Mouse (Mus musculus): ENCODE measurements around the gene Ezh1.
A peak's percentile ranks its signal among the peaks of the same experiment; 100 is the strongest.

The Ezh1 gene

DNA sequence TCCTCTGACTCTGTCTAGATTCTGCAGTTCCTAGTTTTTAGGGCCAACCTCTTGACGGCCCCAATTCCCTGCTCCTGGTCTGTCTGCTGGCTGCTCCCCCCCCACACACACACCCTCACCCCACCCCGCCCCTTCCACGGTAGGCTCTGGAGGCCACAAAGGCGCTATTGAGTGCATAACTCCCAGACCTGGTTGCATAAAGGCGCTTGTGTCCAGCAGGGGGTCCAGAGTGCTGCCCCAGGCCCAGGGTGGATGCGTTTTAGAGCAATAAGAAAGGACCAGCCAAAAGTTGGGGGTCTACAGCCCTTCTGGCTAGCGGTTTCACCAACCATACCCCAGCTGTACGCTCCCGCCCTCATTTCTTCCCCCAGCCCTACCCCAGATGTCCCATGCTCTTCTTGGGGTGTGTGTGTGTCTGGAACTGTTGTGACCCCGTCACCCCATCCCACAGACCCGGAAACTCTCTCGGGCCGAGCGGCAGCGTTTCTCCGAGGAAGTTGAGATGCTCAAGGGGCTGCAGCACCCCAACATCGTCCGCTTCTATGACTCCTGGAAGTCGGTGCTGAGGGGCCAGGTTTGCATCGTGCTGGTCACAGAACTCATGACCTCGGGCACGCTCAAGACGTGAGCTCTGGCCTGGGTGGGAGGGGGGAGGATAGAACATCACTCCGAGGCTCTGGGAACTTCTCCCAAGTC lies 36.2 kb upstream of the Ezh1 start:
- Histone ChIP-seq H3K4me3 (replicated peaks; ENCODE audit: low read length) (peak overlapping the region; percentile 50), H3K4me1 (replicated peaks; ENCODE audit: low read depth, low read length) (peaks cover 69% of the 10 kb centered on the region), H3K36me3 (ENCODE audit: insufficient read depth, low read length) (peaks cover 21% of the 10 kb centered on the region), H3K27me3 (ENCODE audit: insufficient read depth, low read length) (peaks cover 62% of the 10 kb centered on the region), H3K9me3 (ENCODE audit: low read length) (no peaks in the 10 kb centered on the region)
- TF ChIP-seq CTCF (conservative IDR thresholded peaks at IDR 0.05; ENCODE audit: low read length) = no peak
- TF ChIP-seq POU5F1 (IDR thresholded peaks at IDR 0.05; ENCODE audit: borderline replicate concordance, low read length) = no peak
- no peak for TF ChIP-seq NANOG (IDR thresholded peaks at IDR 0.05; ENCODE audit: borderline replicate concordance, low read length)

DNA sequence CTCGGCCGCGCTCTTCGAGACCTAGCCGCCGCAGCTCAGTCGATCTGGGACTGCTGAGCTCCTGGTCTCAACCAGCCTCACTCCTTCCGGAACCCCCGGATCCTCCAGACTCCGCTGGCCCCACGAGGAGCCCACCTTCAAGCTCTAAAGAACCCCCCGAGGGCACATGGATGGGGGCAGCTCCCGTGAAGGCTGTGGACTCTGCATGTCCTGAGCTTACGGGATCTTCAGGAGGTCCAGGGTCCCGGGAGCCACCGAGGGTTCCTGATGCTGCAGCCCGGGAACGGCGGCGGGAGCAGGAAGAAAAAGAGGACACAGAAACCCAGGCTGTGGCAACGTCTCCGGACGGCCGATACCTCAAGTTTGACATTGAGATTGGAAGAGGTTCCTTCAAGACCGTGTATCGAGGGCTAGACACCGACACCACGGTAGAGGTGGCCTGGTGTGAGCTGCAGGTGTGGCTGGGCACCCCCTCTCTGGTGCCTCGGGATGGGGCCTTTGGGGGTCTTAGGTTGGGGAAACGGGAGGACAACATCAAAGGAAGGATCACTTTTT lies 34.6 kb upstream of the Ezh1 start:
- Histone ChIP-seq H3K4me1 (replicated peaks; ENCODE audit: low read depth, low read length) (peaks cover 71% of the 10 kb centered on the region), H3K4me3 (replicated peaks; ENCODE audit: low read length) (peak overlapping the region; percentile 80), H3K27me3 (ENCODE audit: insufficient read depth, low read length) (peaks cover 53% of the 10 kb centered on the region), H3K9me3 (ENCODE audit: low read length) (no peaks in the 10 kb centered on the region), H3K36me3 (ENCODE audit: insufficient read depth, low read length) (peaks cover 36% of the 10 kb centered on the region)
- no peak for TF ChIP-seq POU5F1 (IDR thresholded peaks at IDR 0.05; ENCODE audit: borderline replicate concordance, low read length)
- TF ChIP-seq NANOG (IDR thresholded peaks at IDR 0.05; ENCODE audit: borderline replicate concordance, low read length) = no peak
- TF ChIP-seq CTCF (conservative IDR thresholded peaks at IDR 0.05; ENCODE audit: low read length) = no peak

DNA sequence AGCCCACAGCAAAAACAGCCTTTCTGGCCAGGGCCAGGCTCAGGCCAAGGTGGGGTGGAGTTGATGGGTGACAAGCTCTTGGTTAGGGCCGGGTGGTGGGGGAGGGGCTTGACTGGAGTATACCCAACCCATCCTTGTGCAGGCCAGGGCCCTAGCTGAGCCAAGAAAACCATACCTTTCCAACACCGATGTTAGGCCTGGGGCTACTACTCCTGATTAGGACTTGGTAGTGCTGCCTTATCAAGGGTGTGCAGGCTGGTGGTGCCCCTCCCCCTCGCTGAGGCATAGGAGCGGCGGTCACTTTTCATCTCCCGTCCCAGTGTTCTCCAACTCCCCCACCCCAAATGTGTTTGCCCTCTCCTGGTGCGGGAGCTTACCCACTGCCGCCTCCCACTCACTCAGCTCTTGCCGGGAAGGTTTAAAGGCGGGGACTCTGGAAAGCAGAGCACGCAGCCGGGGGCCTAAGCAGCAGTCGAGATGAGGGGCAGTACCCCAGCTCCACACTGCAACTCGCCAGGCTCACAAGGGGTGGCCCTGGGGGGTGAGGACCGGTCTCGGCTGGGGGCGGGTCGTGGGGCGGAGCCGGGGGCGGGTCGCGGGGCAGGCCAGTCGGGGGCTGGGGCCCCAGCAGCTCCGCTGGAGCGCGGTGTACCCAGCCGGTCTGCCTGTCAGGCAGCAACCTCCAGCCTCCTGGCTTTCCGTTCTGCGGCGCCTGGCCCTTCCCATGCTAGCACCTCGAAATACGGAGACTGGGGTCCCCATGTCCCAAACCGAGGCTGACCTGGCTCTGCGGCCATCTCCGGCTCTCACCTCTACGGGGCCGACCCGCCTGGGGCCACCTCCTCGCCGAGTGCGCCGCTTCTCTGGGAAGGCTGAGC lies 33.9 kb upstream of the Ezh1 start, which contains the start of gene Wnk4:
Gene Wnk4, plus strand, starts transcription at position 620 of the 878 bp plus-strand sequence.
- H3K27me3 ChIP-seq (ENCODE audit: insufficient read depth, low read length) = peaks cover 45% of the 10 kb centered on the region
- peaks cover 73% of the 10 kb centered on the region for H3K4me1 ChIP-seq (replicated peaks; ENCODE audit: low read depth, low read length)
- H3K36me3 ChIP-seq (ENCODE audit: insufficient read depth, low read length) = peaks cover 38% of the 10 kb centered on the region
- H3K4me3 ChIP-seq (replicated peaks; ENCODE audit: low read length) = peak within 1 kb of the TSS; percentile 80
- no peaks in the 10 kb centered on the region for H3K9me3 ChIP-seq (ENCODE audit: low read length)
- TF ChIP-seq POU5F1 (IDR thresholded peaks at IDR 0.05; ENCODE audit: borderline replicate concordance, low read length) (no peak), CTCF (conservative IDR thresholded peaks at IDR 0.05; ENCODE audit: low read length) (no peak), NANOG (IDR thresholded peaks at IDR 0.05; ENCODE audit: borderline replicate concordance, low read length) (no peak)

DNA sequence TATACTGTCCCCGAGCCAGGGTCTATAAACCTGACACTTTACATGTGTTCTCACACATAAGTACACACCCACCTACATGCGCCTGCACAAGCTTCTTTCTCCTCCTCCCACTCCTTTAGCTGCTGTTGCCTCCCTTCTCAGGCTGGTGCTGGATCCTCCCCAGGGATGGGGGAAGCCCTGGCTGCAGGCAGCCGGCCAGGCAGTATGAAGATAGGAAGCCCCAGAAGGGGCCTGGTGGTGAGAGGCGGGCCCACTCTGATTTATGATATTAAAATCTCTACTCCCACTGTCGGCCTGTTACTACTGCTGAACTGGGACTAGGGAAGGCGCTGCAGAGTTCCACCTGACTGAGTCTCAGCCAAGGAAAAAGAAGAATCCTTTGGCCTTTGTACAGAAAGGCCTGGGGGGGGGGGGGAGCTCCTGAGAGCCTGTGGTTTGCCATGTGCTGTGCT lies 33.0 kb upstream of the Ezh1 start:
- TF ChIP-seq POU5F1 (IDR thresholded peaks at IDR 0.05; ENCODE audit: borderline replicate concordance, low read length) = no peak
- no peak for TF ChIP-seq NANOG (IDR thresholded peaks at IDR 0.05; ENCODE audit: borderline replicate concordance, low read length)
- TF ChIP-seq CTCF (conservative IDR thresholded peaks at IDR 0.05; ENCODE audit: low read length) = no peak
- H3K4me1 ChIP-seq (replicated peaks; ENCODE audit: low read depth, low read length) = peaks cover 71% of the 10 kb centered on the region
- peaks cover 38% of the 10 kb centered on the region for H3K36me3 ChIP-seq (ENCODE audit: insufficient read depth, low read length)
- no peaks in the 10 kb centered on the region for H3K9me3 ChIP-seq (ENCODE audit: low read length)
- H3K27me3 ChIP-seq (ENCODE audit: insufficient read depth, low read length) = peaks cover 38% of the 10 kb centered on the region
- peak overlapping the region; percentile 80 for H3K4me3 ChIP-seq (replicated peaks; ENCODE audit: low read length)

DNA sequence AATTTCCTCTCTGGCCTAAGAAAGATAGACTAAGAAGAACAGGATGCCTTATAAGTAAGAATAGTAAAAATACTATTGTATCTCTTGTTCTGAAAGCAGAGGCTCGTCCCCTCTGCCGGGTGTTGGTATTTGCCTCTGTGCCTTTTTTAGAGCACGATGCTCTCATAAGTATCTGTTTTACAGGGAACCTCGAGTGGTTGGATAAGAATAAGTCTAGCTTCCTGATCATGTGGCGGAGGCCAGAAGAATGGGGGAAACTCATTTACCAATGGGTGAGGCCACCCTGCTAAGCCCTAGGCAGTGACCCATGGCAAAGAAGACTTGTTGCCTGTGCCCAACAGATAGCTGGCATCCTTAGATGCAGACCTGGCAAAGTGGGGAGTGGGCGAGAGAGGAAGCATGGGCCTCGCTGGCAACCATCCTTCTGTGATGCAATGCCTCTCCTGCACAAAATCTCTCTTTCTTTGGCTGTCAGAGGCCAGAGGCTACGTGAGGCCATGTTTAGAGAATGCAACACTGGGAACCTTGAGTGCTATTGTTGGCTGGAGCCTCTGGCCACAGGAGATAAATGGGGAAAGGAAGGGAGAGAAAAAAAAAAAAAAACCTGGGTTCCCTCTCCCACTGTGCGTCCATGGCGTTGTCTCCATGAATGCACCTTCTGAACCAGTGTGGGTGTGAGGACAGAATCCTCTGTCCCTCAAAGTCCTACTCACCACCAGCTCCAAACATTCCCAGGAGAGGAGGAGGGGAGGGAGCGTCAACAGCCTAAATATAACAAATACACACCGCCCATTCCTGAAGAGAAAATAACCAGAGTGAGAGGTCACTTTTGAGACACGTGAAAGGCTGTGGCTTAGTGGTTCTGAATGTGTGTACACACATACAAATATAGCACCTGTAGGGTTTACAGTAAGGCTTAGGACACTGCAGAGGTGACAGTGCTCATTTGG lies 29.8 kb upstream of the Ezh1 start:
- TF ChIP-seq NANOG (IDR thresholded peaks at IDR 0.05; ENCODE audit: borderline replicate concordance, low read length) (no peak), POU5F1 (IDR thresholded peaks at IDR 0.05; ENCODE audit: borderline replicate concordance, low read length) (no peak), CTCF (conservative IDR thresholded peaks at IDR 0.05; ENCODE audit: low read length) (no peak)
- H3K27me3 ChIP-seq (ENCODE audit: insufficient read depth, low read length) = peaks cover 7% of the 10 kb centered on the region
- peaks cover 54% of the 10 kb centered on the region for H3K4me1 ChIP-seq (replicated peaks; ENCODE audit: low read depth, low read length)

DNA sequence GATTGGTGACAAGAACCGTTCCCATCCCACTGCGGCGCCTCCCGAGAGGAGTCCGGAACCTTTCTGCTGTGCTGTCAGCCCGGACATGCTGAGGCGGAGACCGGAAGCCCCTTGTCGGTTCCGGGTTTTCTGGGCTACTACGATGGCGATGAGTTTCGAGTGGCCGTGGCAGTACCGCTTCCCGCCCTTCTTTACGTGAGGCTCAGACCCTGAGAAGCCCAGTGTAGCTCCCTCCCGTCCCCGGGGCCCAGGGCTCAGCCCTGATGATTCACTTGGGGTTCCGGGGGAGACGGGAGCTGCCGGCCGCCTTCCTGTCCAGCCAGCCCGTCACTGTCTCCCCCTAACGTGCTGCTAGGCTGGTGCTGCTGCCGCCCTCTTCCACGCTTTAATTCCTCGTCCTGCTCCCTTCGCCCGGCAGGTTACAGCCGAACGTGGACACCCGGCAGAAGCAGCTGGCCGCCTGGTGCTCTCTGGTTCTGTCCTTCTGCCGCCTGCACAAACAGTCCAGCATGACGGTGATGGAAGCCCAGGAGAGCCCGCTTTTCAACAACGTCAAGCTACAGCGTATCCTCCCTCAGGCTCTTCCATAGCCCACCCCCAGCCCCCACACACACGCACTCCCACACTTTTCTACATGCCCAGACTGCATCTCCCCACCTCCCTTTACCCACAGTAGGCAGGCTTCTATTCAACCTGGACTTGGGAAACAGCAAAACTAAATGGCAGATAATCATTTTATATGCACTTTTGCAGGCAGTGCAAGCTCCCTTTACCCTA lies 27.5 kb upstream of the Ezh1 start, which contains the start of gene Vps25:
Gene Vps25, plus strand, starts transcription at position 95 of the 777 bp plus-strand sequence.
- no peaks in the 10 kb centered on the region for H3K9me3 ChIP-seq (ENCODE audit: low read length)
- TF ChIP-seq CTCF (conservative IDR thresholded peaks at IDR 0.05; ENCODE audit: low read length) (no peak), POU5F1 (IDR thresholded peaks at IDR 0.05; ENCODE audit: borderline replicate concordance, low read length) (no peak), NANOG (IDR thresholded peaks at IDR 0.05; ENCODE audit: borderline replicate concordance, low read length) (no peak)
- peaks cover 30% of the 10 kb centered on the region for H3K36me3 ChIP-seq (ENCODE audit: insufficient read depth, low read length)
- peak within 1 kb of the TSS; percentile 98 for H3K4me3 ChIP-seq (replicated peaks; ENCODE audit: low read length)
- H3K4me1 ChIP-seq (replicated peaks; ENCODE audit: low read depth, low read length) = peaks cover 33% of the 10 kb centered on the region
- no peaks in the 10 kb centered on the region for H3K27me3 ChIP-seq (ENCODE audit: insufficient read depth, low read length)

More for the DNA sequence above, 29.8 kb upstream of the Ezh1 start:
- Histone ChIP-seq H3K36me3 (ENCODE audit: insufficient read depth, low read length) (peaks cover 38% of the 10 kb centered on the region), H3K9me3 (ENCODE audit: low read length) (no peaks in the 10 kb centered on the region), H3K4me3 (replicated peaks; ENCODE audit: low read length) (no peak overlapping the region)

DNA sequence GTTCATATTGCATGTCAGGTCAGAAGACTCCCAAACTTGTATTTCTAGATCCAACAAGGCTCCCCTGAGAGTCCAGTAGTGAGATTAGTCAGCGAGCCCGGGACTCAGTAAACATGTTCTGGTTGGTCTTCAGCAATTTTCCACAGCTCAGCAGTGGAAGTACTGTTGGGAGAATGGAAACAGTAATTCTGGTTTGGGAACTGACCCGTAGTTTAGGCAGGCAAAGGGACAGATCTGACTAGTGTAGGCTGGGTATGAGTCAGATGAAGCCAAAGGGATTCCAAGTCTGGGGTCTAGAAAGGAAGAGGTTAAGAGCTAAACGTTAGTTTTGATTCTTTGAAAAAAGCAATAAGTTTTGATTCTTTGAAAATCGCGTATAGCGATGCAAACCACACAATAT lies 26.7 kb upstream of the Ezh1 start:
- H3K36me3 ChIP-seq (ENCODE audit: insufficient read depth, low read length) = peaks cover 22% of the 10 kb centered on the region
- H3K4me3 ChIP-seq (replicated peaks; ENCODE audit: low read length) = peak overlapping the region; percentile 98
- H3K27me3 ChIP-seq (ENCODE audit: insufficient read depth, low read length) = peaks cover under 1% of the 10 kb centered on the region
- H3K9me3 ChIP-seq (ENCODE audit: low read length) = no peaks in the 10 kb centered on the region
- H3K4me1 ChIP-seq (replicated peaks; ENCODE audit: low read depth, low read length) = peaks cover 31% of the 10 kb centered on the region
- no peak for TF ChIP-seq CTCF (conservative IDR thresholded peaks at IDR 0.05; ENCODE audit: low read length)
- no peak for TF ChIP-seq POU5F1 (IDR thresholded peaks at IDR 0.05; ENCODE audit: borderline replicate concordance, low read length)
- TF ChIP-seq NANOG (IDR thresholded peaks at IDR 0.05; ENCODE audit: borderline replicate concordance, low read length) = no peak
